Mouse (Mus musculus) G1E (cell line): ENCODE measurements around the gene Shroom3.

Experiments used
- CTCF ChIP-seq: IDR thresholded peaks from 2 replicates; pipeline ENCODE4 v1.5.1; 2012; ENCODE audit warnings: low read depth, low read length, inconsistent platforms, mixed read lengths
- GATA1 ChIP-seq: IDR thresholded peaks from 2 replicates; pipeline ENCODE4 v1.6.1; 2012; ENCODE audit warnings: borderline replicate concordance, low read length, inconsistent platforms, mixed read lengths
- GATA2 ChIP-seq: IDR thresholded peaks from 2 replicates; pipeline ENCODE4 v1.6.1; 2012; ENCODE audit warnings: low read depth, low read length, inconsistent platforms, borderline replicate concordance
- POLR2AphosphoS5 ChIP-seq: IDR thresholded peaks from 2 replicates; pipeline ENCODE4 v1.6.1; 2012; ENCODE audit warnings: low read depth, low read length, inconsistent platforms; ENCODE audit not compliant: insufficient replicate concordance
- TAL1 ChIP-seq: conservative IDR thresholded peaks from 2 replicates; pipeline ENCODE4 v1.6.1; 2012; ENCODE audit warnings: low read depth, low read length, inconsistent platforms, mixed read lengths

GRCm38 (mm10) chr5:92640861-92641260 lies 42.4 kb upstream of the Shroom3 start:
- TF ChIP-seq CTCF (no peak), TAL1 (no peak), GATA1 (no peak), POLR2AphosphoS5 (no peak), GATA2 (no peak)
